Mouse (Mus musculus) heart, embryonic 13.5 days (tissue): ENCODE results near the gene Rap1b. TPM values are rescaled to one million over a fixed set of nuclear protein-coding genes. Genes with fewer than 3 reads are reported as not detected.

ENCODE experiments used
- ATAC-seq: fragments of 200-750 bp; cut with Nextera tagmentation; 2 replicates; pipeline ENCODE4 v1.8.0; 2017; ENCODE audit warnings: moderate TSS enrichment; ENCODE audit not compliant: insufficient number of reproducible peaks, low FRiP score, low TSS enrichment; ENCODE audit errors: extremely low read depth
- H3K27ac ChIP-seq: fragments of 300-500 bp; sonication (generic); replicated peaks from 2 replicates; pipeline ENCODE4 v1.5.1; 2015; ENCODE audit warnings: moderate library complexity, mild to moderate bottlenecking, inconsistent platforms
- H3K27me3 ChIP-seq: fragments of 300-500 bp; sonication (generic); replicated peaks from 2 replicates; pipeline ENCODE4 v1.6.1; 2015; ENCODE audit warnings: mild to moderate bottlenecking, inconsistent platforms
- H3K36me3 ChIP-seq: fragments of 300-500 bp; sonication (generic); 2 replicates; pipeline ENCODE4 v1.6.1; 2015; ENCODE audit warnings: mild to moderate bottlenecking, inconsistent platforms
- H3K4me1 ChIP-seq: fragments of 300-500 bp; sonication (generic); 2 replicates; pipeline ENCODE4 v1.6.1; 2015; ENCODE audit warnings: inconsistent platforms
- H3K4me2 ChIP-seq: fragments of 300-500 bp; sonication (generic); 2 replicates; pipeline ENCODE4 v1.6.1; 2015; ENCODE audit warnings: inconsistent platforms, mild to moderate bottlenecking, moderate library complexity
- H3K4me3 ChIP-seq: fragments of 300-500 bp; sonication (generic); 2 replicates; pipeline ENCODE4 v1.5.1; 2015; ENCODE audit warnings: moderate library complexity, mild to moderate bottlenecking, inconsistent platforms
- H3K9ac ChIP-seq: fragments of 300-500 bp; sonication (generic); 2 replicates; pipeline ENCODE4 v1.6.1; 2015; ENCODE audit warnings: inconsistent platforms, mild to moderate bottlenecking, moderate library complexity
- H3K9me3 ChIP-seq: fragments of 300-500 bp; sonication (generic); 2 replicates; pipeline ENCODE4 v1.6.1; 2016; ENCODE audit warnings: inconsistent platforms
- WGBS: fragments of 180-500 bp; shearing (Covaris S2); methylation state at CpG from one replicate; pipeline ENCODE4 v1.1.7; 2015; ENCODE audit warnings: mixed read lengths; 5-methylcytosine and 5-hydroxymethylcytosine counted together
- polyA plus RNA-seq: library from polyadenylated mRNA; unstranded; fragments of >200 nt; fragmentation: Nextera tagmentation; extraction: Ambion mirVana; gene quantifications from 2 replicates; pipeline ENCODE4 v1.2.1, GENCODE M21; 2015

The Rap1b gene
- polyA plus RNA-seq, 1 experiment from 2014 or later: 119 TPM

DNA sequence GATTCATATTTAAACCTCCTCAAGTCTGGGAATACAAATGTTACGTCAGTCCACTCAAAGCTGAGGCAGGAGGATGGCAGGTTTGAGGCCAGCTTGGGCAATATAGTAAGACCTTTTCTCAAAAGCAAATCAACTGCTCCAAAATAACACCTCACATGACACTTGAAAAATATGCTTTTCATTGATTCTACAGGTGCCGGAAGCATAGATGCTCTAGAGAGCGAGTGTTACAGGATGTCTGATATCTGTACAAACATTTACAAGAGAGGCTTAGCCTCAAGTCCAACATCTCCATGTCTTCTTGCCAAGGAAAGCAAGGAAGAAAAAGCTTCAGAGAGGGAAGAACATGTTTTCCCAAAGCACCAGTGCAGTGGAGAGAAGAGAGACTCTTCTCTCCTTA is 6.1 kb downstream of the Rap1b start:
- H3K9me3 ChIP-seq: no peaks in the 10 kb centered on the region
- no peak overlapping the region for H3K9ac ChIP-seq
- peaks cover 67% of the 10 kb centered on the region for H3K4me1 ChIP-seq
- H3K4me2 ChIP-seq: no peak overlapping the region
- H3K4me3 ChIP-seq: no peak overlapping the region
- no peaks in the 10 kb centered on the region for H3K36me3 ChIP-seq
- H3K27ac ChIP-seq: no peak overlapping the region
- H3K27me3 ChIP-seq: no peaks in the 10 kb centered on the region
- ATAC-seq: no peak
- 80% methylated on average over 3 of the region's 3 CpGs for WGBS

GRCm38 (mm10) chr10:117838924-117839323 is 6.9 kb downstream of the Rap1b start:
- Histone ChIP-seq H3K4me3 (no peak overlapping the region), H3K36me3 (no peaks in the 10 kb centered on the region), H3K4me1 (peaks cover 65% of the 10 kb centered on the region), H3K9ac (no peak overlapping the region), H3K9me3 (no peaks in the 10 kb centered on the region), H3K27ac (no peak overlapping the region), H3K27me3 (no peaks in the 10 kb centered on the region), H3K4me2 (no peak overlapping the region)
- WGBS: 91% methylated on average over 3 of the region's 3 CpGs
- ATAC-seq: no peak

- peaks cover 53% of the 10 kb centered on the region for H3K4me1 ChIP-seq
- no peak for ATAC-seq
- 62% methylated on average over 2 of the region's 2 CpGs for WGBS
- no peak overlapping the region for H3K27ac ChIP-seq
- no peak overlapping the region for H3K4me3 ChIP-seq
- H3K36me3 ChIP-seq: no peaks in the 10 kb centered on the region
- H3K9me3 ChIP-seq: no peaks in the 10 kb centered on the region
- H3K4me2 ChIP-seq: no peak overlapping the region
- no peak overlapping the region for H3K9ac ChIP-seq
- no peaks in the 10 kb centered on the region for H3K27me3 ChIP-seq
Measured at GRCm38 (mm10) chr10:117836354-117836753, 9.5 kb downstream of the Rap1b start.

- H3K9ac ChIP-seq: no peak overlapping the region
- H3K4me1 ChIP-seq: peaks cover 52% of the 10 kb centered on the region
- no peak for ATAC-seq
- H3K27me3 ChIP-seq: no peaks in the 10 kb centered on the region
- no peak overlapping the region for H3K27ac ChIP-seq
- H3K36me3 ChIP-seq: no peaks in the 10 kb centered on the region
- 65% methylated on average over 5 of the region's 5 CpGs for WGBS
- no peak overlapping the region for H3K4me3 ChIP-seq
- no peak overlapping the region for H3K4me2 ChIP-seq
- no peaks in the 10 kb centered on the region for H3K9me3 ChIP-seq
Measured at GRCm38 (mm10) chr10:117835453-117835852, 10.4 kb downstream of the Rap1b start.

DNA sequence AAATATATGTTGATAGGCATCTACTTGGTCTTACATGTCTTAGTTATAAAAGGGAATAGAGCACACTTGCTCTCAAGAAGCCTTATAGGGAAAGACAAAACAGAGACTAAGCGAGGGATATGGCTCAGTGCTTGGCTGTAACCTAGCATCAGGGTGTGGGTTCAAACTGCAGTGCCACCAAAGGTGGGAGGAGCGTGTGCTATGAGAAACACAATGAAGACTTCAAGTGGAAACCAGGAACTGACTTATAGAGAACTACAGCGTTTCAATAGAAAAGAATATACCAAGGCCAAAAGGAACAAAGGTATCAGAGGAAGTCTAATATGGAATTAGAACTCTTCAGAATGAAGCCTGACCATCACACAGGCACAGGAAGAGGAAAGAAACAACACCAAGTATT is 15.0 kb downstream of the Rap1b start:
- ATAC-seq: no peak
- 83% methylated on average over 3 of the region's 3 CpGs for WGBS
- H3K27me3 ChIP-seq: no peaks in the 10 kb centered on the region
- H3K27ac ChIP-seq: no peak overlapping the region
- no peak overlapping the region for H3K4me2 ChIP-seq
- H3K9me3 ChIP-seq: no peaks in the 10 kb centered on the region
- no peak overlapping the region for H3K9ac ChIP-seq
- H3K4me1 ChIP-seq: peaks cover 59% of the 10 kb centered on the region
- H3K36me3 ChIP-seq: no peaks in the 10 kb centered on the region
- no peak overlapping the region for H3K4me3 ChIP-seq

GRCm38 (mm10) chr10:117829472-117830155 is 16.2 kb downstream of the Rap1b start:
- H3K36me3 ChIP-seq: peaks cover 1% of the 10 kb centered on the region; the same call in 1 of the 2 replicates
- peaks cover 64% of the 10 kb centered on the region for H3K4me1 ChIP-seq
- WGBS: 88% methylated on average over 7 of the region's 7 CpGs
- H3K27ac ChIP-seq: no peak overlapping the region
- no peaks in the 10 kb centered on the region for H3K9me3 ChIP-seq
- no peak overlapping the region for H3K4me2 ChIP-seq
- no peak for ATAC-seq
- no peaks in the 10 kb centered on the region for H3K27me3 ChIP-seq
- H3K9ac ChIP-seq: no peak overlapping the region
- H3K4me3 ChIP-seq: no peak overlapping the region

GRCm38 (mm10) chr10:117829022-117829421 is 16.8 kb downstream of the Rap1b start:
- Histone ChIP-seq H3K4me2 (no peak overlapping the region), H3K9ac (no peak overlapping the region), H3K27me3 (no peaks in the 10 kb centered on the region), H3K36me3 (peaks cover 7% of the 10 kb centered on the region), H3K27ac (no peak overlapping the region), H3K4me3 (no peak overlapping the region), H3K9me3 (no peaks in the 10 kb centered on the region), H3K4me1 (peaks cover 63% of the 10 kb centered on the region)
- no peak for ATAC-seq
- WGBS: 70% methylated on average over 4 of the region's 4 CpGs

- Histone ChIP-seq H3K9me3 (no peaks in the 10 kb centered on the region), H3K4me3 (no peak overlapping the region), H3K27me3 (no peaks in the 10 kb centered on the region), H3K36me3 (peaks cover 11% of the 10 kb centered on the region), H3K27ac (no peak overlapping the region), H3K4me2 (no peak overlapping the region), H3K9ac (no peak overlapping the region), H3K4me1 (peaks cover 63% of the 10 kb centered on the region)
- 61% methylated on average over 4 of the region's 4 CpGs for WGBS
- no peak for ATAC-seq
Measured at GRCm38 (mm10) chr10:117828536-117828935, 17.3 kb downstream of the Rap1b start.

GRCm38 (mm10) chr10:117824647-117825046 is 21.2 kb downstream of the Rap1b start:
- peaks cover 40% of the 10 kb centered on the region for H3K4me1 ChIP-seq
- ATAC-seq: no peak
- no peak overlapping the region for H3K27ac ChIP-seq
- H3K36me3 ChIP-seq: peaks cover 49% of the 10 kb centered on the region
- no peaks in the 10 kb centered on the region for H3K9me3 ChIP-seq
- no peak overlapping the region for H3K4me2 ChIP-seq
- no peak overlapping the region for H3K4me3 ChIP-seq
- WGBS: 46% methylated on average over 4 of the region's 4 CpGs
- H3K9ac ChIP-seq: no peak overlapping the region
- H3K27me3 ChIP-seq: no peaks in the 10 kb centered on the region

DNA sequence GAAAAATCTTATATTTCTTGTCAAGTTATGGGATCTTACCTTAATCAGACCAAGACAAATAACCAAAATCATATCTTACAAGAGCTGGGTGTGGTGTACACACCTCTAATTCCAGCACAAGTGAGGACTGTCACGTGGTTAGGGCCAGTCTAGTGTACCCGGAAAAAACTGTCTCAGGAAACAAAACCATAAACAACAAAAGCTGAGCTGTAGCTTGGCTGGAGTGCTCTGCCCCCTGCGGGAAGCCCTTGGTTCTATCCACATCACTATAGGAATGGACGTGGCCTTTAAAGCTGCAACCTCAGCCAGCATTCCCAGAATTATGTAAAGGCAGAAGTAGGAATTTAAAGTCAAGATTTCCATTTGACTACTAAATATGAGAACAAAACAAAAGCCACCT is 21.7 kb downstream of the Rap1b start:
- Histone ChIP-seq H3K4me1 (peaks cover 35% of the 10 kb centered on the region), H3K9me3 (no peaks in the 10 kb centered on the region), H3K27me3 (no peaks in the 10 kb centered on the region), H3K4me3 (no peak overlapping the region), H3K27ac (no peak overlapping the region), H3K4me2 (no peak overlapping the region), H3K36me3 (peaks cover 54% of the 10 kb centered on the region), H3K9ac (no peak overlapping the region)
- no peak for ATAC-seq
- WGBS: 75% methylated on average over 4 of the region's 4 CpGs

DNA sequence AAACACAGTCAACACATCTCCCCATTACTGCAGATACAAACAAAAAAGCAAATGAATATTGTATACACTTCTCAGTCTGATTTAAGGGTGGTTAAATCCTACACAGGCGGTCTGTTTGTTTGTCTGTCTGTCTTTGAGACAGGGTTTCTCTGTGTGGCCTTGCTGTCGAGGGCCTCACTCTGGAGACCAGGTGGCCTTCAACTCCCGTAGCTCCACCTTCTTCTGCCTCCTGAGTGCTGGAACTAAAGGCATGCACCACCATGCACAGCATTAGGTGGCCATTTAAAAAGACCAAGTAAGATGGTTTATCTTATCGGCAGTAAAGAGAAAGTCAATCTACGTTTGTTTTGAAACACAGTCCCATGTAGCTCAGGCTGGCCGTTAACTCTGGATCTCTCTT is 22.5 kb downstream of the Rap1b start:
- H3K27me3 ChIP-seq: no peaks in the 10 kb centered on the region
- peaks cover 62% of the 10 kb centered on the region for H3K36me3 ChIP-seq
- ATAC-seq: no peak
- H3K4me1 ChIP-seq: peaks cover 28% of the 10 kb centered on the region
- no peak overlapping the region for H3K4me2 ChIP-seq
- no peak overlapping the region for H3K4me3 ChIP-seq
- no peak overlapping the region for H3K9ac ChIP-seq
- no peak overlapping the region for H3K27ac ChIP-seq
- 79% methylated on average over 6 of the region's 6 CpGs for WGBS
- no peaks in the 10 kb centered on the region for H3K9me3 ChIP-seq

- no peaks in the 10 kb centered on the region for H3K4me1 ChIP-seq
Measured at GRCm38 (mm10) chr10:117818600-117818999, 27.2 kb downstream of the Rap1b start.

More at GRCm38 (mm10) chr10:117818600-117818999, 27.2 kb downstream of the Rap1b start:
- Histone ChIP-seq H3K27ac (no peak overlapping the region), H3K9me3 (no peaks in the 10 kb centered on the region), H3K36me3 (peaks cover 93% of the 10 kb centered on the region), H3K9ac (no peak overlapping the region), H3K27me3 (no peaks in the 10 kb centered on the region), H3K4me2 (no peak overlapping the region), H3K4me3 (no peak overlapping the region)
- ATAC-seq: no peak
- 89% methylated on average over 6 of the region's 6 CpGs for WGBS
